Mouse (Mus musculus) olfactory bulb, adult 2 months (tissue): ENCODE measurements around the gene Prrt4. TPM values are rescaled to one million over a fixed set of nuclear protein-coding genes. Genes with fewer than 3 reads are reported as not detected.

Experiments used
- H3K27ac ChIP-seq: fragments of 200-500 bp; 2 replicates; pipeline ENCODE4 v1.5.1; 2012; ENCODE audit warnings: low read depth, low read length; ENCODE audit not compliant: insufficient read depth
- H3K4me1 ChIP-seq: fragments of 200-500 bp; 2 replicates; pipeline ENCODE4 v1.6.1; 2012; ENCODE audit warnings: low read length; ENCODE audit not compliant: control insufficient read depth, insufficient read depth
- H3K4me3 ChIP-seq: fragments of 200-500 bp; 2 replicates; pipeline ENCODE4 v1.5.1; 2012; ENCODE audit warnings: mild to moderate bottlenecking, low read depth, low read length, moderate library complexity; ENCODE audit not compliant: insufficient read depth
- CTCF ChIP-seq: fragments of 200-500 bp; IDR thresholded peaks from 2 replicates; pipeline ENCODE4 v1.5.1; 2012; ENCODE audit warnings: low read depth, mild to moderate bottlenecking, low read length, moderate library complexity; ENCODE audit not compliant: insufficient read depth
- POLR2A ChIP-seq: fragments of 200-500 bp; IDR thresholded peaks from 2 replicates; pipeline ENCODE4 v1.6.1; 2012; ENCODE audit warnings: mild to moderate bottlenecking, low read depth, low read length, moderate library complexity; ENCODE audit not compliant: insufficient read depth
- WGBS: fragments of 180-500 bp; shearing (Covaris S2); methylation state at CpG from one replicate; pipeline ENCODE4 v1.1.7; 2018; 5-methylcytosine and 5-hydroxymethylcytosine counted together
- polyA plus RNA-seq: library from polyadenylated mRNA; stranded (reverse); fragments of >200 nt; gene quantifications from 2 replicates; pipeline ENCODE4 v1.2.4, GENCODE M21; 2012; ENCODE audit warnings: low replicate concordance; ENCODE audit not compliant: missing spikeins, insufficient read depth, insufficient read length

The Prrt4 gene
- polyA plus RNA-seq, 1 experiment: not detected

DNA sequence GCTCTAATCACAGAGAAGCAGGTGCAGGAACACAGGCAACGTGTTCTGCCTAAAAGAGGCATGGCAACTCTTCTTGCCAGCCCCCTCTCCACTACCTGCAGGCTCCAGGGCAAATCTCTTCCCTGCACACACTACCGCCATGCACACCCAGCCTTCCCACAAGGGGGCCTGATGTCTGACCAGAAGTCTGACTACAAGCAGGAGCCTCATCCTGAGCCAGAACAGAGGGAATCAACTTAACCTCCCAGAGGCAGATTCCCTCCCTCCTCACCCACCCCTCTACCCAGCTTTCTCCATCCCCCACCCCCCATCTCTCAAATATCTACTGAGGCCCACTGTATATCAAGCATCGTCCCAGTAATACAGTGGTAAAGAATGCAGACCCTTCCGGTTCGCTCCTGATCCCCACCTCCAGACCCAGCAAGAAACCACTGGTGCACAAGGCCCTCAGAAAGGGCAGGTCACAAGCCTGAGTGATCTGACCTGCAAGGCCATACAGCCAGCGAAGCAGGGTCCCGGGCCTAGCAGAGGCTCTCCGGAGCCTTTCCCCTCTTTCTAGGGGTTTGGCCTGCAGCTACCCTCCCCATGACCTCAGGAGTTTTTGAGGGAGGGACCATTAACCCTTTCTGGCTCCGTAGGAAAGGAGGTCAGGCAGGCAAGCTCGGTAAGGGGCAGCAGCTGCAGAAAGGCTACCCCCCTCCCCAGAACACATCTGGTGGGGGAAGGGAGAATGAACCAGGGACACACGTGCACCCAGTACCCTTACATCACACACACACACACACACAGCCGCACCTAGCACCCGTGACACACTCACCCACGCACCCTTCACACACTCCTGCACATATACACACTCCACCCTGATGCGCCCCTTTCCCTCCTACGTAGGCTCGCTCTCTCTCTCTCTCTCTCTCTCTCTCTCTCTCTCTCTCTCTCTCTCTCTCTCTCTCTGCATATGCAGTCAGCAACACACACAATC lies 1.2 kb downstream of the Prrt4 start:
- Histone ChIP-seq H3K4me1 (peaks cover 13% of the 10 kb centered on the region), H3K4me3 (peak overlapping the region; percentile 58), H3K27ac (peak overlapping the region; percentile 47)
- WGBS: 33% methylated on average over 17 of the region's 17 CpGs
- TF ChIP-seq POLR2A (no peak), CTCF (no peak)

DNA sequence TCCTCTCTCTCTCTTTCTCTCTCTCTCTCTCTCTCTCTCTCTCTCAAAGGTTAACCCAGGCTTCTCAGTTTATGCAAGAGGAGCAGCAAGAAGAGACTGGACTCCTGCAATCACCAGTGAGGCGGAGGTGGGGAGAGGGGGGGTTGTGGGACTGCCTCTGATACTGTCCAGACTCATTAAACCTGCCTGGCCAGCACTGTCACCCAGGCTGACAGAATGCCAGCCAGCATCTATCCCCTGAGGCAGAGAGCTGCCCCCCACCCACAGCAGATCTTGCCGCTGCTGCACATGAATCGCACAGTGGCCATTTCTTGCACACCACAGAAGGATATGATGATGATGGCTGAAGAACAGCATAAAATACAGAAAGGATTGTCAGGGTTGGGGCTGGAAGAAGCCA lies 4.3 kb downstream of the Prrt4 start:
- Histone ChIP-seq H3K4me3 (no peak overlapping the region), H3K27ac (no peak overlapping the region), H3K4me1 (peaks cover 25% of the 10 kb centered on the region)
- TF ChIP-seq CTCF (no peak), POLR2A (no peak)
- WGBS: 88% methylated on average over 3 of the region's 3 CpGs

DNA sequence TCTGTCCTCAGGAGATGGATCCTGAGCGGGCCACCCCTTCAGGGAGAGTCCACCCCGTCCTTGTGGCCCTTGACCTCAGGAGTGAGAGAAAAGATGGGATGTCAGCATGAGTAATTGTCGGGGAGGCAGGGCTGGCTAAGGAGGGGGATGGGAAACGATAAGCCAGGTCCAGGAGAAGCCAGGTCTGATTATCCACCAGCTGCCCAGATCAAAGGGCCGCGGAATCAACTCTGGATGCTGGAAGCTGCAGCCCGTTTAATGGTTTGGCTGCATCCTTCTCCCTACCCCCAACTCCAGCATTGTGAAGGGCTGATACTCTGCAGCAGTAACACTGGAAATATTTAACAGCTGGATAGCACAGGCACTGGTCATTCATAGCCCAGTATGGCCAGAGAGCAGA lies 5.0 kb downstream of the Prrt4 start:
- Histone ChIP-seq H3K4me1 (peaks cover 29% of the 10 kb centered on the region), H3K27ac (no peak overlapping the region), H3K4me3 (no peak overlapping the region)
- TF ChIP-seq CTCF (no peak), POLR2A (no peak)
- 61% methylated on average over 7 of the region's 7 CpGs for WGBS

DNA sequence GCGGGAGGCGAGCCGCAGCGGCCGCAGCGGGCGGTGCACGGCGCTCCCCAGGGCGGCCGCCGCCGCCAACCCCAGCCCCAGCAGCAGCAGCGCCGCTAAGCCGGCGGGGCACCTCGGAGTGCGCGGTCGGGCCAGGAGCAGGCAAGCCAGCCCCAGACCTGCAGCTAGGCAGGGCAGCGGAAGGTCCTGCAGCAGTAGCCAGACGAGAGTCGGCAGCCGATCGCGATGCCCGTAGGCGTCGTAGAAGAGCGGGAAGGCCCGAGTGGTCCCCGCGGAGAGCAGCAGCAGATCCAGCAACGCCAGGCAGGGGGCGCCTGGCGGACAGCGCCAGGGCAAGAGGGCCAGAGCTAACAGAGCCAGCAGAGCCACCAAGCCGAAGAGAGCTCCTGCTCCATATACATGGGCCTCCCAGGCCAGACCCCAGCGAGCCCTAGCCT lies 8.4 kb downstream of the Prrt4 start:
- Histone ChIP-seq H3K4me1 (peaks cover 19% of the 10 kb centered on the region), H3K27ac (no peak overlapping the region), H3K4me3 (peak overlapping the region; percentile 55)
- TF ChIP-seq POLR2A (no peak), CTCF (peak; percentile 93)
- 2% methylated on average over 40 of the region's 40 CpGs for WGBS

DNA sequence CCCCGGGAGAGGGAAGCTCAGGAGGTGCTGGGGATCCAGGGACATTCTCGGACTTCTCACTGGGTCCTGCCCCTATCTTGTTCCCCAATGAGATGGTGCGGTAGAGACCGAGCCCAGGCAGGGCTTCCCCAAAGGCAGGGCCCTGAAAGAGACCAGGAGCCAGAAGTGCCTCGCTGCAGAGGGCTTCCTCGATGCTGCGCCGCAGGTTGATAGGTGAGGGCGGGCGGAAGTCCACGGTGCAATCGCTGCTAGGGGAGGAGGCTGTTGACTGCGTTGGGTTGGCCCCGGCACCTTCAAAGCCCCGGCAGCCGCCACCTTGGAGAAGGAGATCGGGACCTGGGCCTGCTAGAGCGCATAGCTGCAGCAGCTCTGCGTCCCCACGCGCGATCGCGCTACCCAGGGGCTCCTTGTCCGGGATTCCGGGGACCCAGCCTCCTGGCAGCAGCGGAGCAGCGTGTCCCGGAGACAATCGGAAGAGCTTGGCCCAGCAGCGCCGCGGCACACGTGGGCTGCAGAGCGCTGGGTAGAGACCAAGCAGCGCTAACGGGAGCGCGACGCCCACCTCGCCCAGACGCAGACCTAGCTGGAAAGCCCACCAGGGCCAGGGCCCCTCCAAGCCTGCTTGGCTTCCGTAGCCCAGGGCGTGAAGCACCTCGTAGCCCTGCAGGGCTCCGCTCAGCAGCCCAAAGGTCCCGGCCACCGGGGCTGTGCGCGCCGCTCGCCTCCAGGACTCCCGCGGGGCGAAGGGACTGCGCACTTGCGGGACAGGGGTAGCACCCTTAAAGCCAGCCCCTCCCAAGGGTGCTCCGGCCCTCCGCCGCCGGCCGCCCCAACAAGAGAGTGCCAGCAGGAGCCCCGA lies 9.1 kb downstream of the Prrt4 start:
- Histone ChIP-seq H3K4me3 (peak overlapping the region; percentile 55), H3K27ac (no peak overlapping the region), H3K4me1 (peaks cover 19% of the 10 kb centered on the region)
- 11% methylated on average over 63 of the region's 63 CpGs for WGBS
- TF ChIP-seq POLR2A: no peak
- no peak for TF ChIP-seq CTCF

DNA sequence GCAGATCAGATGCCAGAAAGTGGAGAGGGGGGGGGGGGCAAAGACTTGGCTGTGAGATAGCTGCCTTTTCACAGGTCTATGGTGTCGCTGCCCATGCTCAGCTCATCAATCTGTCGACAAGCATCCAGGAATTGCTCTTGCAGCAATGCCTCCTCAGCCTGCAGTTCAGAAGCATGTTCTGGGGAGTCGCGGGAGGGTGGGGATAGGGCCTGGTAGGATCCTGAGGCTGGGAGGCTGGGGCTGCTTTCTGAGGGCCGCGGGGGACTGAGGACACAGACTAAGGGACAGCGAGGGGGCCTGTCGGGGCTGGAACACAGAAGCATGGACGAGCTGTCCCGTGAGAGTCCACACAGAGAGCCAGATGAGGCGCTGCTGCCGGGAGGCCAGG lies 9.7 kb downstream of the Prrt4 start:
- TF ChIP-seq CTCF: no peak
- TF ChIP-seq POLR2A: no peak
- 55% methylated on average over 12 of the region's 12 CpGs for WGBS
- no peak overlapping the region for H3K27ac ChIP-seq
- H3K4me3 ChIP-seq: no peak overlapping the region
- peaks cover 19% of the 10 kb centered on the region for H3K4me1 ChIP-seq

DNA sequence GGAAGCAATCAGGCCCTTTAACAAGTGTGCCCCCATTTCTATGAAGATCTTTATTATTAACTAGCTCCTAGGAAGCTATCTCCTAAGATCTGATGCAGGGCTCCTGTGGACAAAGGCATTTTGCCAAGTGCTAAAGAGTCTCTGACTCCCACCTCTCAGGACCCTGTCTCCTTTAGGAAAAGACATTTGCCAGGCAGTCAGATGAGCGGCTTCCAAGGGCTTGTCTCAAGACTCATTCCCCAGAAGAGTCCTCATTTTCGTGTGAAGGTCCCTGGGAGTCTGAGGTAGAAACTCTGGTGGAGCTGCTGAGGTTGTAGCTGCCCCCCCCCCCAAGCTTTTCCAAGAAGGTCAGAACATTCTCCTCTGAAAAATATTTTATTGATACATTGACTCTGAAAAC lies 10.5 kb downstream of the Prrt4 start:
- WGBS: 71% methylated on average over 2 of the region's 2 CpGs
- no peak overlapping the region for H3K4me3 ChIP-seq
- TF ChIP-seq CTCF: no peak
- TF ChIP-seq POLR2A: no peak
- H3K27ac ChIP-seq: no peak overlapping the region
- peaks cover 19% of the 10 kb centered on the region for H3K4me1 ChIP-seq

DNA sequence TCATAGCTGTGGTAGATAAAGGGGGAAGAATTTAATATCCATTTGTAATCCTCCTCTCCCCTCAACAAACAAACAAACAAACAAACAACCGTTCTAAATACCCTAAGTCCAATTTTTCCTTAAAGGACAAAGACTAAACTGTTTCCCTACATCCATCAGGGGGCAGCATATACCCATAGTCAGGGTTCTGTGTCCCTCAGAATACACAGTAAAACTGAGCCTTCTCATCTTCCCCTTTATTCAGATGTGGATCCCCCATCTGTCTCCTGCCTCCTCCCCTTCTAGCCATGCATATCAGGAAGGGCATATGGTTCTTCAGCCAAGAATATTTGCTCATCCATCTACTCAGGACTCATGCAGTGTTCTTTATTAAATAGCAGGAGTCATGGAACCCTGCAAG lies 13.2 kb downstream of the Prrt4 start:
- WGBS: 0% methylated on average over 1 of the region's 1 CpGs
- peaks cover 18% of the 10 kb centered on the region for H3K4me1 ChIP-seq
- no peak overlapping the region for H3K4me3 ChIP-seq
- TF ChIP-seq CTCF (no peak), POLR2A (no peak)
- H3K27ac ChIP-seq: no peak overlapping the region
